In the genomic region with DNA sequence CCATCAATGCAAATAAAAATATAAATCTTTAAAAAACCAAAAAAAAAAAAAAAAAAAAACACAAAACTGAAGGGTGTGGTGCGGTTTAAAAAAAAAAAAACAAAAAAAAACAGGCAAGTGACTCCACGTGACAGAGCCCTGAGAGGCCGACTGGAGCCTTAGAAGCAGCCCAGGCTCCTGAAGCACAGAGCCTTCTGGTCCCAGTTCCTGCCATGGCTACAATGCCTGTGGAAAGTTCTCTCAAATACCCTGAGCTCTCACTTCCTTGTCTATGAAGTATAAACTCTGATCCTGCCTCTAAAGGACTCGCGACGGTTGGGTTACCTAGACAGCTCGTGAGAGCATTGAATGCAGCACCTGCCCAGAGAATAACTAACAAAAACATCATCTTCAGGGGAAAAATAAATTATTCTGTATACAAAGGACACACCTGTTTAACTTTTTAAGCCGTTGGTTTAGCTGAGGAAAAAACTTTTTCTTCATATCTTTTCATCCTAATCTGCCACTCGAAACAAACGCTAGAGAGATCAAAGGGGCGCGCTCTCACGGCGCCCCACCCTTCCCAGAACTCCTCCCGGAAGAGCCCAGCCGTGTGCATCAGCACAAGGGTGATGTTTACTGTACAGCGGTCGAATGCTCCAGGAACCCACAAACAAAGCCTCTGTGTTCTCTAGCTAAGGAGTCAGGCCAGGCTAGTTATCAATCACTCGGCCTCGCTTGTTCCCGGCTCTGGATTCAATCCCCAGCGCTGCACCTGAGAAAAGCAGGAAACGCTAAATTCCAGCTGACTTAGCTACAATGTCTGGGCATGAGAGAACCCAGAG, we compare ENCODE assay signal across 8 mouse cellular contexts. TPM values are rescaled to one million over a fixed set of nuclear protein-coding genes. Genes with fewer than 3 reads are reported as not detected.
A peak's percentile ranks its signal among the peaks of the same experiment; 100 is the strongest.
DNase-seq lines count a peak whose midpoint lies in the region; ATAC-seq lines count a peak whose summit lies in the region.

No protein-coding gene starts in this region.

- ATAC-seq in kidney, embryonic 16.5 days (ENCODE audit: low FRiP score, low TSS enrichment), result peak; percentile 85
- ATAC-seq in activated CD4-positive, CD25-positive, alpha-beta regulatory T cell, adult 4 months, result peak; percentile 91
- peak; percentile 47; the same call in 1 of the 2 replicates for ATAC-seq in lung, embryonic 16.5 days (ENCODE audit: low read depth)

- H3K4me3 ChIP-seq in kidney, embryonic 16.5 days (ENCODE audit: low read length), result no peak overlapping the region
- no peak overlapping the region; the same call in 1 of the 2 replicates for H3K4me3 ChIP-seq in hindbrain, embryonic 10.5 days
- peak overlapping the region; percentile 23 for H3K4me3 ChIP-seq in lung, embryonic 16.5 days (ENCODE audit: low read length)

- H3K9ac ChIP-seq in kidney, embryonic 16.5 days (replicated peaks; ENCODE audit: low read length), result peak overlapping the region; percentile 1
- H3K9ac ChIP-seq in lung, embryonic 16.5 days (ENCODE audit: low read length), result peak overlapping the region; percentile 45; the same call in 1 of the 2 replicates

- 38% methylated on average over 23 of the region's 23 CpGs for WGBS in kidney, embryonic 16.5 days
- 67% methylated on average over 23 of the region's 23 CpGs for WGBS in hindbrain, embryonic 10.5 days
- WGBS in lung, embryonic 16.5 days, result 24% methylated on average over 23 of the region's 23 CpGs

- no peaks in the 10 kb centered on the region for H3K9me3 ChIP-seq in kidney, embryonic 16.5 days (ENCODE audit: low read length)
- H3K9me3 ChIP-seq in hindbrain, embryonic 10.5 days, result 0 out of 2 replicates have a peak, but pooled peaks cover 2% of the 10 kb centered on the region
- H3K9me3 ChIP-seq in lung, embryonic 16.5 days (ENCODE audit: control insufficient read depth, low read length), result no peaks in the 10 kb centered on the region

- DNase-seq in kidney, postnatal 10 days, result no peak
- no peak for DNase-seq in hindbrain, embryonic 10.5 days (ENCODE audit: low spot score)
- DNase-seq in thymus, postnatal 36 days, result peak; percentile 43 to 66
- DNase-seq in gastrocnemius, postnatal 36 days, result no peak
- no peak for DNase-seq in adrenal gland, postnatal 10 days

- no peaks in the 10 kb centered on the region for H3K27me3 ChIP-seq in kidney, embryonic 16.5 days (ENCODE audit: insufficient read depth, low read length)
- H3K27me3 ChIP-seq in hindbrain, embryonic 10.5 days (ENCODE audit: insufficient read depth, poor library complexity, severe bottlenecking), result no peaks in the 10 kb centered on the region
- H3K27me3 ChIP-seq in lung, embryonic 16.5 days (ENCODE audit: control insufficient read depth, insufficient read depth, low read depth, low read length), result no peaks in the 10 kb centered on the region

- peaks cover 19% of the 10 kb centered on the region; the same call in 1 of the 2 replicates for H3K4me1 ChIP-seq in kidney, embryonic 16.5 days (ENCODE audit: insufficient read depth, low read length)
- H3K4me1 ChIP-seq in hindbrain, embryonic 10.5 days (replicated peaks), result no peaks in the 10 kb centered on the region
- H3K4me1 ChIP-seq in lung, embryonic 16.5 days (replicated peaks; ENCODE audit: control insufficient read depth, insufficient read depth, low read length), result no peaks in the 10 kb centered on the region; the same call in 1 of the 2 replicates

- peaks cover 11% of the 10 kb centered on the region for H3K36me3 ChIP-seq in kidney, embryonic 16.5 days (ENCODE audit: insufficient read depth, low read length)
- H3K36me3 ChIP-seq in hindbrain, embryonic 10.5 days, result peaks cover 50% of the 10 kb centered on the region
- 0 out of 2 replicates have a peak, but pooled peaks cover 2% of the 10 kb centered on the region for H3K36me3 ChIP-seq in lung, embryonic 16.5 days (ENCODE audit: control insufficient read depth, insufficient read depth, low read length)

- H3K27ac ChIP-seq in kidney, embryonic 16.5 days (ENCODE audit: low read length), result peak overlapping the region; percentile 74; the same call in 1 of the 2 replicates
- peak overlapping the region; percentile 50; the same call in 1 of the 2 replicates for H3K27ac ChIP-seq in hindbrain, embryonic 10.5 days
- H3K27ac ChIP-seq in lung, embryonic 16.5 days (ENCODE audit: low read length), result no peak overlapping the region

- intact Hi-C loops in gastrocnemius, postnatal 36 days (cut with DNase I), result no loop called here

- H3K4me2 ChIP-seq in kidney, embryonic 16.5 days (replicated peaks; ENCODE audit: low read depth, low read length), result peak overlapping the region; percentile 44
- H3K4me2 ChIP-seq in lung, embryonic 16.5 days (ENCODE audit: low read depth, low read length), result peak overlapping the region; percentile 43

RNA-seq across cellular contexts. Expression of a gene that starts 27.4 kb away (rescaled TPM):
- polyA plus RNA-seq in kidney, embryonic 16.5 days (2015; fragmentation: Nextera tagmentation; extraction: Ambion mirVana), result 52.4 and 55.2 TPM in 2 replicates
- 10 to 100 TPM; 32.4 to 36.9 TPM for polyA plus RNA-seq in activated CD4-positive, CD25-positive, alpha-beta regulatory T cell, adult 4 months (2017; shearing (Covaris generic))
- polyA plus RNA-seq in hindbrain, embryonic 10.5 days (2016; fragmentation: Nextera tagmentation; extraction: Ambion mirVana), result 62.9 and 66.8 TPM in 2 replicates
- polyA plus RNA-seq in lung, embryonic 16.5 days (2015; fragmentation: Nextera tagmentation; extraction: Ambion mirVana), result 44.6 and 45.3 TPM in 2 replicates
- total RNA-seq in gastrocnemius, postnatal 36 days (2021), result 1 to 10 TPM; 2.6 to 4.3 TPM
- total RNA-seq in adrenal gland, postnatal 10 days (2021), result 10 to 100 TPM; 17.7 to 22.4 TPM

RNA-seq across cellular contexts. Expression of a gene that starts 27.6 kb away (rescaled TPM):
- 0.24 and 0.30 TPM in 2 replicates for polyA plus RNA-seq in kidney, embryonic 16.5 days (2015; fragmentation: Nextera tagmentation; extraction: Ambion mirVana)
- polyA plus RNA-seq in activated CD4-positive, CD25-positive, alpha-beta regulatory T cell, adult 4 months (2017; shearing (Covaris generic)), result not detected
- 0.20 and 0.41 TPM in 2 replicates for polyA plus RNA-seq in hindbrain, embryonic 10.5 days (2016; fragmentation: Nextera tagmentation; extraction: Ambion mirVana)
- polyA plus RNA-seq in lung, embryonic 16.5 days (2015; fragmentation: Nextera tagmentation; extraction: Ambion mirVana), result 0.97 and 1.6 TPM in 2 replicates
- under 1 TPM in 1 of 2 experiments, not detected in 1; 0.12 TPM for total RNA-seq in gastrocnemius, postnatal 36 days (2021)
- total RNA-seq in adrenal gland, postnatal 10 days (2021), result under 1 TPM; 0.12 to 0.21 TPM

RNA-seq across cellular contexts. Expression of a gene that starts 28.2 kb away (rescaled TPM):
- polyA plus RNA-seq in kidney, embryonic 16.5 days (2015; fragmentation: Nextera tagmentation; extraction: Ambion mirVana), result 5.9 and 7.3 TPM in 2 replicates
- 1 to 10 TPM; 2.4 to 4.3 TPM for polyA plus RNA-seq in activated CD4-positive, CD25-positive, alpha-beta regulatory T cell, adult 4 months (2017; shearing (Covaris generic))
- polyA plus RNA-seq in hindbrain, embryonic 10.5 days (2016; fragmentation: Nextera tagmentation; extraction: Ambion mirVana), result 5.6 and 6.1 TPM in 2 replicates
- polyA plus RNA-seq in lung, embryonic 16.5 days (2015; fragmentation: Nextera tagmentation; extraction: Ambion mirVana), result 4.7 and 5.5 TPM in 2 replicates
- total RNA-seq in gastrocnemius, postnatal 36 days (2021), result 1 to 10 TPM; 8.8 to 9.9 TPM
- total RNA-seq in adrenal gland, postnatal 10 days (2021), result 10 to 100 TPM; 10.8 to 17.4 TPM

Comparison
In these comparisons a context has a peak if more than half of its experiments do, and no peak if none do; other contexts are left out.
1. DNase-seq: peak in thymus, postnatal 36 days (2 of 2); none in kidney, postnatal 10 days (single experiment), hindbrain, embryonic 10.5 days (single experiment), gastrocnemius, postnatal 36 days (0 of 2) and adrenal gland, postnatal 10 days (single experiment).
2. Peak in every context shown above with its lines, with median percentiles within 50 percentile points of each other: ATAC-seq.